Mouse (Mus musculus) ES-Bruce4 (cell line): Measurements from ENCODE around the gene Rdx. TPM values are rescaled to one million over a fixed set of nuclear protein-coding genes. Genes with fewer than 3 reads are reported as not detected.
"Not testable (repeated sequence)": the region's sequence is repeated elsewhere in the genome, so short reads cannot be mapped to it uniquely, and the experiment has no call there.

Experiments
- H3K27ac ChIP-seq: 2 replicates; pipeline ENCODE4 v1.5.1; 2012; ENCODE audit warnings: low read length, inconsistent platforms; ENCODE audit not compliant: insufficient read depth
- H3K27me3 ChIP-seq: 2 replicates; pipeline ENCODE4 v1.6.1; 2012; ENCODE audit warnings: mild to moderate bottlenecking, low read length, inconsistent platforms; ENCODE audit not compliant: control insufficient read depth, poor library complexity, insufficient read depth, severe bottlenecking
- H3K36me3 ChIP-seq: 2 replicates; pipeline ENCODE4 v1.6.1; 2012; ENCODE audit warnings: inconsistent platforms, mild to moderate bottlenecking, low read length, moderate library complexity; ENCODE audit not compliant: control insufficient read depth, poor library complexity, insufficient read depth, severe bottlenecking
- H3K4me1 ChIP-seq: one replicate; pipeline ENCODE4 v1.8.1; 2011; ENCODE audit warnings: low read length; ENCODE audit not compliant: control insufficient read depth, insufficient read depth
- H3K4me3 ChIP-seq: 2 replicates; pipeline ENCODE4 v1.5.1; 2011; ENCODE audit warnings: low read depth, mild to moderate bottlenecking, low read length
- H3K9ac ChIP-seq: 2 replicates; pipeline ENCODE4 v1.6.1; 2012; ENCODE audit warnings: low read depth, mild to moderate bottlenecking, inconsistent platforms; ENCODE audit not compliant: poor library complexity, severe bottlenecking
- H3K9me3 ChIP-seq: replicated peaks from 2 replicates; pipeline ENCODE4 v1.6.1; 2012; ENCODE audit warnings: mild to moderate bottlenecking, low read length, inconsistent platforms; ENCODE audit not compliant: control insufficient read depth, poor library complexity, insufficient read depth, severe bottlenecking
- CTCF ChIP-seq: IDR thresholded peaks from one replicate; pipeline ENCODE4 v1.8.1; 2011; ENCODE audit warnings: low read depth, low read length
- EP300 ChIP-seq: IDR thresholded peaks from 2 replicates; pipeline ENCODE4 v1.6.1; 2011; ENCODE audit warnings: low read depth, low read length; ENCODE audit not compliant: insufficient read depth
- POLR2A ChIP-seq: IDR thresholded peaks from one replicate; pipeline ENCODE4 v1.8.1; 2011; ENCODE audit warnings: low read length; ENCODE audit not compliant: insufficient read depth
- polyA plus RNA-seq: library from polyadenylated mRNA; stranded (reverse); fragments of >200 nt; gene quantifications from 2 replicates; pipeline ENCODE4 v1.2.4, GENCODE M21; 2011; ENCODE audit warnings: low read depth; ENCODE audit not compliant: missing spikeins, insufficient read depth, insufficient read length

Gene Rdx
- polyA plus RNA-seq, 1 experiment, result 157 TPM

DNA sequence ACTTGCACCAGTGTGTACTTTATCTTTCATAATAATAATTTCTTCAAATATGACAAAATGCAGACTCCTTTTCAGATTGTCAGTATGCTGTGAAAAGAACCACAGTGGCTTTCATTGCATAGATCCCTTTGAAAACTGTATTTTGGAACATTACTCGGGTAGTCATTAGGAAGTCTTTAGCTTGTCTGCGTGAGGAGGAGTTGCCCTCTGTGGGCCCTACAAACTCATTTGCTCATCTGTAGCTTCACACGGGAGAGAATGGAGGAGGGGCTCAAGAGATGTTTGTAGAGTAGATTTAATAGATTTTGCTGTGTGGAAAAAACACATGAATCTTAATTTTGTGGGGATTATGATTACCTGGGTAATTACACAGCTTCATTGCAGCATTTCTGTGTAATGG lies 2.6 kb downstream of the Rdx start:
- H3K27me3 ChIP-seq, result no peaks in the 10 kb centered on the region
- peak overlapping the region; percentile 98 for H3K9ac ChIP-seq
- H3K27ac ChIP-seq, result no peak overlapping the region
- no peaks in the 10 kb centered on the region for H3K9me3 ChIP-seq
- peak overlapping the region; percentile 30; the same call in 1 of the 2 replicates for H3K4me3 ChIP-seq
- H3K36me3 ChIP-seq, result no peaks in the 10 kb centered on the region
- no peak for TF ChIP-seq EP300
- TF ChIP-seq CTCF, result no peak
- TF ChIP-seq POLR2A, result no peak
- no peaks in the 10 kb centered on the region for H3K4me1 ChIP-seq

DNA sequence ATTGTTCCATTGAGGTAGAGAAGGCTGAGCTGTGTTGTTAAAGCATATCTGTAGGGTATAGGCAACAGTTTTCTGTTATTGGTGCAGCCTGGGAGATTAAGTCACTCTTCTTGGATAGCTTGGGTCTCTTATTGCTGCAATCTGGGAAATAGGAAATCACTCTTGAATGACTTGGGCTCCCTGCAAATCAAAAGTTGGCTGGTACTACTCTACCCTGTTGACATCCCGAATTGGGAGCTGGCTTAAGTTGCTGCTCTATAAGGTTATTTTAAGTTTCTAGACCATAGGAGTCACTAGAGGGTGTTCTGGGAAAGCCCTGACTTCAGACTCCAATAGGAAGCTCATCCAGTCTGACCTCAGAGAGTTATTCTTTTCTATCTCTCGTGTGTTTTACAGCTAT lies 3.4 kb downstream of the Rdx start:
- Histone ChIP-seq H3K27me3 (no peaks in the 10 kb centered on the region), H3K27ac (no peak overlapping the region), H3K4me1 (no peaks in the 10 kb centered on the region), H3K36me3 (no peaks in the 10 kb centered on the region), H3K4me3 (no peak overlapping the region), H3K9ac (no peak overlapping the region), H3K9me3 (no peaks in the 10 kb centered on the region)
- no peak for TF ChIP-seq EP300
- no peak for TF ChIP-seq POLR2A
- no peak for TF ChIP-seq CTCF

DNA sequence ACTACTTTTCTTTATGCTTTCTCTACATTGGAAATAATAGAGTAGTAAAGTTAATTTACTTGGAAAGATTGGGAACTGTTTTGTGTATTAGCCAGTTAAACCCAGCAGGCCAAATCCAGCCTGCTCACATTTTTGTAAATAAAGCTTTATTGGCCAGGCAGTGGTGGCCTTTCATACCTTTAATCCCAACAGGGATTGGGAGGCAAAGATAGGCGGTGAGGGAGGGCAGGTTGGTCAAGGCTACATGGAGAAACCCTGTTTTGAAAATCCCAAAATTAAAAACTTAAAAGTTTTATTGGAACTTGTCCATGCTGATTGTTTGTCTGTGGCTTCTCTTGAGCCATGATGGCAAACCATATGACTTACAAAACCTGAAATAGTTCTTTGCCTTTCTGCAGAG lies 5.2 kb downstream of the Rdx start:
- Histone ChIP-seq H3K4me3 (no peak overlapping the region), H3K27me3 (no peaks in the 10 kb centered on the region), H3K4me1 (no peaks in the 10 kb centered on the region), H3K9me3 (no peaks in the 10 kb centered on the region), H3K27ac (no peak overlapping the region), H3K36me3 (no peaks in the 10 kb centered on the region), H3K9ac (no peak overlapping the region)
- TF ChIP-seq POLR2A (no peak), EP300 (no peak), CTCF (no peak)

DNA sequence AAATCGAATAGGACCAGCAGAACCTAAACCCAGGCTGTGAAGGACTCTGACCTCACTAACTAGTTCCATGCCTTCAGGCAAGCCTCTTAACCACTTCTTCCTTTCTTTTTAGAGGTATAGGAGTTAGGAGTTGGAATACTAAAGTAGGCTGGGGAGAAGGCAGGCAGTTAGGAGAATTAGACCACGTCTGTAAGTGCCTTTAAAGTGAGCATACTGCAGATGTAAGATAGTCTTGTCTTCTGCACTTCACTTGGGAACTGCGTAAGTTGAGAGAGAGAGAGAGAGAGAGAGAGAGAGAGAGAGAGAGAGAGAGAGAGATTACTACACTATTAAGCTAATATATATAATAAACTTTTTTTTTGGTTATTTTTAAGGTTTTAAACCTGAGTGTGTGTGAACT lies 8.3 kb downstream of the Rdx start:
- no peaks in the 10 kb centered on the region for H3K9me3 ChIP-seq
- no peak overlapping the region for H3K4me3 ChIP-seq
- H3K27ac ChIP-seq, result no peak overlapping the region
- H3K4me1 ChIP-seq, result no peaks in the 10 kb centered on the region
- no peaks in the 10 kb centered on the region for H3K27me3 ChIP-seq
- H3K9ac ChIP-seq, result no peak overlapping the region
- TF ChIP-seq CTCF (no peak), EP300 (no peak), POLR2A (no peak)
- no peaks in the 10 kb centered on the region for H3K36me3 ChIP-seq

DNA sequence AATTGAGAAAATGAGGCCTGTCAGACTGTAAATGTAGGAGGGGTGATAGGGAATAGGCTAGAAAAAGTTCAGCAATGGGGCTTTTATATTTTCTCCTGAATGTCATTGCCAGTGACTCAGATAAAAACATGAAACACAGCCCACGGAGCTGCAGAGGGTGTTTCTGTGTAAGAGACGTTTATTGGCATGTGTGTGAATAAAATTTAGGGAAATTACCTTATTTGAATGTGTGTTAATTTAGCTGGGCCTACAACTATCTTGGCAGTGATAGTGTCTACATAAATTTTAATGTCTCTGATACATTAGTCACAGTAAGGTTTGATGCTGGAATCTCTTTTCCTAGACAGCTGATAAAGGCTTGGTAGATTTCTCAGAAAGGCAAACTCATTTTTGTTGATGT lies 12.8 kb downstream of the Rdx start:
- H3K27me3 ChIP-seq, result no peaks in the 10 kb centered on the region
- TF ChIP-seq EP300 (no peak), POLR2A (no peak), CTCF (no peak)
- H3K4me3 ChIP-seq, result no peak overlapping the region
- no peak overlapping the region for H3K9ac ChIP-seq
- peaks cover 22% of the 10 kb centered on the region for H3K36me3 ChIP-seq
- no peak overlapping the region for H3K27ac ChIP-seq
- H3K9me3 ChIP-seq, result no peaks in the 10 kb centered on the region
- no peaks in the 10 kb centered on the region for H3K4me1 ChIP-seq

DNA sequence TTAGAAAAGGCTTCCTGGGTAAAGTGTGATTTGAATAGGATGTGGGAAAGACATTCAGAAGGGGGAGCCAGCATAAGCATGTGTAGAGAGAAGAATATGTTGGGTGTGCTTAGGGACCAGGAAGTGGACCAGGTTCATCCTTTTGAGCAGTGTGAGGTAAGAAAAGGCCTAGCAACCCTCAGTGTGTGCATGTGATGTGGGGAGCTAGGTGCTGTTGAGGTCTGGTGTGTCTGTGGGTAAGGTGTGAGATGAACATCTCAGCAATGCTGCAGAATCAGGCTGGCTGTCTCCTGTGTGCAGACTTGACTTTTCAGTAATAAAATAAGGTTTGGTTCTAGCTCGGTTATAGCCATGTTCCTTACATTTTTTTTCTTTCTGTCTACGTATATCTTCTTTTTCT lies 23.1 kb downstream of the Rdx start:
- peaks cover 46% of the 10 kb centered on the region for H3K36me3 ChIP-seq
- no peak overlapping the region for H3K27ac ChIP-seq
- TF ChIP-seq EP300 (no peak), CTCF (no peak), POLR2A (no peak)
- H3K27me3 ChIP-seq, result no peaks in the 10 kb centered on the region
- H3K9me3 ChIP-seq, result no peaks in the 10 kb centered on the region
- H3K4me3 ChIP-seq, result no peak overlapping the region
- H3K9ac ChIP-seq, result no peak overlapping the region
- H3K4me1 ChIP-seq, result no peaks in the 10 kb centered on the region

GRCm38 (mm10) chr9:52071352-52071751 lies 24.4 kb downstream of the Rdx start:
- H3K9me3 ChIP-seq, H3K27me3 ChIP-seq, H3K4me3 ChIP-seq, H3K4me1 ChIP-seq, H3K9ac ChIP-seq, H3K27ac ChIP-seq: not testable (repeated sequence)
- peaks cover 42% of the 10 kb centered on the region for H3K36me3 ChIP-seq
